Comparison of ENCODE assay signal across 29 mouse cellular contexts in the genomic region with DNA sequence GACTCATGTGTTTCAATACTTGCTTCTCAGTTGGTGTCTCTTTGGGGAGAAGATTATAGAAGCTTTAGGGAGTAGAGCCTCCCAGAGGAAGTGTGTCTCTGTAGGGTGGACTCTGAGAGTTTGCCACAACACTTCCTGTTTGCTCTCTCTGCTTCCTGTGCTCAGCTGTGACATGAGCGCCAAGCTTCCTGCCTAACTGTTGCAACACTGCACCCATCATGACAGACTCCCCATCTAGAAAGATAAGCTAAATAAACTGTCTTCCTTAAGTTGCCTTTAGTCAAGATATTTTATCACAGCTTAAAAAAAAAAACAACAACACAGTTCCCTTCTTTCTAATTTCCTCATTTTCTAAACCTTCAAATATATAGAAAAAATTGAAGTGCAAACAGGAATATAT.
"Had no signal": no experiment of that assay in that cellular context is flagged by ENCODE, and none has a peak within 500 bp of the region (broad histone marks: within the 10 kb centered on the region; RNA-seq: fewer than 3 reads in every experiment).

No protein-coding gene starts in this region.

- ATAC-seq: hindbrain, embryonic 16.5 days; inflammation-experienced regulatory T-cells, adult 6 months; intestine, embryonic 15.5 days; intestine, postnatal 0 days; liver, embryonic 12.5 days had no signal

- H3K4me2 ChIP-seq: heart, embryonic 11.5 days; heart, embryonic 13.5 days; heart, embryonic 15.5 days; hindbrain, embryonic 12.5 days; hindbrain, embryonic 14.5 days; intestine, embryonic 15.5 days; limb, embryonic 13.5 days; limb, embryonic 15.5 days; liver, embryonic 12.5 days had no signal

- H3K9me3 ChIP-seq: heart, embryonic 13.5 days; heart, embryonic 15.5 days; hindbrain, embryonic 10.5 days; intestine, embryonic 15.5 days; limb, embryonic 15.5 days; liver, embryonic 12.5 days had no signal

- H3K27ac ChIP-seq: gastrocnemius, adult 2 months; heart, adult 2 months; heart, embryonic 13.5 days; heart, embryonic 15.5 days; hindbrain, embryonic 10.5 days; hindbrain, embryonic 12.5 days; hindbrain, embryonic 14.5 days; intestine, embryonic 15.5 days; layer of hippocampus, adult 2 months; left cerebral cortex, adult 2 months; limb, embryonic 13.5 days; limb, embryonic 15.5 days; liver, embryonic 12.5 days; liver, embryonic 14.5 days had no signal

- H3K9ac ChIP-seq: heart, embryonic 13.5 days; heart, embryonic 15.5 days; hindbrain, embryonic 12.5 days; hindbrain, embryonic 14.5 days; intestine, embryonic 15.5 days; limb, embryonic 13.5 days; limb, embryonic 15.5 days; liver, embryonic 12.5 days; liver, embryonic 14.5 days had no signal

- H3K36me3 ChIP-seq: heart, embryonic 13.5 days; heart, embryonic 15.5 days; hindbrain, embryonic 10.5 days; hindbrain, embryonic 12.5 days; intestine, embryonic 15.5 days; limb, embryonic 13.5 days; limb, embryonic 15.5 days; liver, embryonic 12.5 days had no signal

- H3K4me3 ChIP-seq: gastrocnemius, adult 2 months; heart, adult 2 months; heart, embryonic 13.5 days; heart, embryonic 15.5 days; hindbrain, embryonic 10.5 days; hindbrain, embryonic 12.5 days; intestine, embryonic 15.5 days; layer of hippocampus, adult 2 months; left cerebral cortex, adult 2 months; limb, embryonic 13.5 days; limb, embryonic 15.5 days; liver, embryonic 12.5 days had no signal

- DNase-seq: gastrocnemius, adult 2 months; gastrocnemius, postnatal 10 days; gastrocnemius, postnatal 25 days; heart, adult 11 months; heart, adult 2 months; heart, postnatal 14 days; heart, postnatal 4 days; kidney, adult 18-20 months; kidney, adult 8-10 months; kidney, postnatal 10 days; kidney, postnatal 25 days; kidney, postnatal 4 days; left cerebral cortex, postnatal 4 days had no signal

- H3K4me1 ChIP-seq: heart, embryonic 15.5 days; hindbrain, embryonic 10.5 days; liver, embryonic 12.5 days had no signal
